Mouse (Mus musculus): ENCODE measurements at regions not wholly inside any gene's neighbourhood (a gene's known extent, or its start where the extent isn't known, plus 50 kb on each side); places are given as distances from the start of the nearest gene placed in this dataset.
A peak's percentile ranks its signal among the peaks of the same experiment; 100 is the strongest.

DNA sequence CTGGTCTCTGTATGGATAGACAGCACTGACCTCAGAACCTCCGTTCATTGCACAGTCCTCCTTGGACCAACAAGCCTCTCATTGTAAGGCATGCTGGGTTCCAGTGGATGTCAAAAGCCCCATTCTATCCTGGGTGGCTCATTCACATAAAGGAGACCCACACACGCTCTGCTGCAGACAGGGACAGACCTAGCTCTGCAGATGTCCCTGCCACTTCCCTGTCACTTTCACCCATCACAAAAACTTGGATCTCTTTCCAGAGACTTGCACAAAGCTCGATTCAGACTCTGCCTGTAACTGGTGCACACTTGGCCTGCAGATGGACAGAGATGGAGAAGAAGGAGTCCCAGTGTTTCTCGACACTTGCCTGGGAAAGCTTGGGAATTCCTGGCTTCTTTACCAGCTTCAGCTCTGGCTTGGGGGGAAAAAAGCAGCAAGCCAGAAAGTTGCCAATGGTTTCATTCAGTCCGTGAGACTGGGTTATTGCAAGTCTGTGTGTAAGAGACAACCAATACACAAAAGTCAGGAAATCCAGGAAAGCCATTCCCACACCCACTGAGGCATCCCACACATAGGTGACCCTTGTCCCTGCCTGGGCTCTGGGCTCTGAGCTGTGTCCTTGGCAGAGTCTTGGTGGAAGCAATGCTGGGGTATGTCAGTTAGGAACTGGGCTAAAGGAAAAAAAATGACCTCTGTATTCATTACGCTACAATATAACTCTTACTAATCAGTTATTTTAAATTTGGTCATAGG, 136.1 kb upstream of the Car8 start:
- DNase-seq (ENCODE audit: low spot score in 2 of 2), result no peak

DNA sequence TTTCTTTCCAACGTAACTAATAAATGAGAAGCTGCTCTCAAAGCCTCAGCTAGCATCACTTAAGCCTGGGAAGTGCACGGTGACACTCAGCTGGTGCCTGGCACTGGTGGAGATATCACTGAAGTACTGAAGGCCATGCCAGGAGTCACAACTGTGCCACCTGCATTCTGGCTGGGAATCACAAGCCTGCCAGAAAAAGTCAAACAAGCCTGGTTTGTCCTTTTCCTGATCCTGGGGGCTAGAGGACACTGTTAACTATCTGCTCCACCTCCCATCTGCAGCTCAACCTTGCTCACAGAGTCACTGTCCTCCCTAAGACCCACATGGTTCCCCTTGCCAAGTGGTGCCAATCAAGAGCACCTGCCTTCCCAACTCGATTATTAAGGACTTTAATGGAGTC, 135.2 kb upstream of the Car8 start:
- DNase-seq (ENCODE audit: low spot score in 2 of 2), result no peak

DNA sequence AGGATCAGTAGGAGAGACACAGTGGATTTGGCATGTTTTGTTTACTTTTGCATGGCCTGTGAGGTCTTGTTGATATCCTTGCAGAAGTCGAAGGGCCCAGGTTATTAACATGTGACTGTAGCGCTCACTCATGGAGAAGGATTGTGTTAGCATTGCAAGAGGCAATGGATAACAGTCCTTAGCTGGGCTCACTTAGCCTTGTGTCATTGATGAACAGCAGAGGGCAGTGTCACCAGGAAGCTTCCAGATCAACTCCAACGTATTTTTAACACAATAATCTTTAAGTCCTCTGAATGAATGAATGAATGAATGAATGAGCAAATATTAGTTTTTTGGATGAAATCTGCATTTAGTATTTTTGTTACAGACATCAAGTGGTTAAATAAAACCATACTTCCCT, 133.2 kb upstream of the Car8 start:
- DNase-seq (ENCODE audit: low spot score in 2 of 2), result no peak

DNA sequence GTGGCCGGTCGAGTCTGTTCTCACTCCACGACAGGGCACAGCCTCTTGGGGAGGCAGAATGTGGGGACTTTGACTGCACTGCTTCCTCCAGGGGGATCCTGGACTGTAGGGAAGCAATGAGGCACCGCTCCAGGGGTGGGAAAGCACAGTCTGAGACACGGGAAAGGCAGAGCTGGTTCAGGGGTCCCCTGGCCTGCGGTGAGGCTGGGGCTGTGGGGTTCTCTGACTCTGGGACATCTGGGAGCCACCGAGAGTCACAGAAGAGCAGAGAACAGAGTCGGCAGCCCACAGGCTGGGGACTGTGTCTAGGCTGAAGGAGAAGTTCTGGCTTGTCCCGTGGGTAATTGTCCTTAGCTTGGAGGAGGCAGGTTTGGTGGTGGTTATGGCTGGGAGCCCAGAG, 131.9 kb upstream of the Car8 start:
- DNase-seq (ENCODE audit: low spot score in 2 of 2), result no peak

DNA sequence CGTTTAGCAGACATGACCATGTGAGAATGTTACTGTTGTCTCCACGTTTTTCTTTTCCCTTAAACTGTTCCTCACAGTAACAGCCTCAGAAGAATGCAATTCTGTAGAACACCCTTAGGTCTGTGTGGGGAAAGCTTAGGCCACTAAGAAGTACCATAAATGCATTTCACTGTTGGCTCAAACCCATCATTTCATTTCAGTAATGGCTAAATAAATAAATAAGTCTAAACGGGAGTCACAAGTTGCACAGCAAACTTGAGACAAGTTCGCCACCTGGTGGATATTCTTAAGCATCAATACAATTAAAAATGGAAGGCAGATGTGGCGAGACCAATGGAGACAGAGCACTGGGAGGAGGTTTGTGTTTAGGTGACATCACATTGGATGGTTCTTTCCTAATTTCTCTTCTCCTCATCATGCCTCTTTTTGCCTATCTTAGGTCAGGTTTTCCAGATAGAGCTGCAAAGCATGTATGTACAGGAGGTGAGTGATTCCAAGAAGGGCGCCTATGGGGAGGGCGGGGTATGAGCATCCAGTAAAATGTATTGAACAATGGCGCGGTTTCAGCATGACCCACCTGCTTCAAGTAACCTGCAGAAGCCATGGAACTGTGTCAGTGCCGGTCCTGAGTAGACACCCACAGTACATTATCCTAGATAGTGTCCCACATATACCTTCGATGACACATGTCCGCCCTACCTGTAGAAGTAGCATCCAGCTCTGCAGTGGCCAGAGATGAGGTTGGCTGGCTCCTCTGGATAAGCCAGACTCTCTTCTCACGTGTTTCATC, 128.8 kb upstream of the Car8 start:
- peak in 1 of 2 experiments; percentile 22 for DNase-seq (ENCODE audit: low spot score in 2 of 2)

DNA sequence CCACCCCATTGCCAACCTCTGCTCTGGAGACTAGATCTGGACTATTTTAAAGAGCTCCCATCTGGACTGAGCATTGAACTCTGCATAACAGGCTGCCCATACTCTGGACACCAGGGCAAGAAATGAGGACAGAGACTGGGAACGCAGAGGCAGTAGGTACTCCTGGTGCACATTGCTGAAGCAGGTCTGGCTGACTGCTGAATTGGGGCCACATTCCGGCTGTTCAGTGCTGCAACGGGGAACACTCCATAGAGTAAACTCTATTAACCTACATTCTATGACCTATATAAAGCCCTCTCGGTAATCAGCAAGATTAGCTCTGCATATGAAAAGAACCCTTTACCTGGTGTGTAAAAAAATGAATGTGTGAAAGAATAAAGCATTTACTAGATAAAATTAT, 128.1 kb upstream of the Car8 start:
- no peak for DNase-seq (ENCODE audit: low spot score in 2 of 2)

DNA sequence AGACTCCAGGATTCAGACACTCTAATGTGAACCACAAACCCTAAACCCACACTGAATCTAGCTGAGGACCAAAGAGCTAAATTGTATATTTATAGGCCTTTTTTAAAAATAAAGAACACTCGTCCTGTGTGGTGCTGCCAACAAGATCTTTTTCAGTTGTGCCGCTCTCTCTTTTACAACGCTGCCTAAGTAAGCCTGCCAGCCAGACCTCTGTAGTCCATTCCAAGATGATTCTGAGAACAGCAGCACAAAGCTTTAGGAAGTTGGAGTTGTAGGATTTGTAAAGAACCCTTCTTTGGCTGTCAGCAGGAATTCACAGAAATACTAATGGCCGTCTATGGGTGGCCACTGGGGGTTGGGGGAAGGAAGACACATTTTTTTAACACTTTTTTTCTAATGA, 123.6 kb upstream of the Car8 start:
- DNase-seq (ENCODE audit: low spot score in 2 of 2), result no peak

DNA sequence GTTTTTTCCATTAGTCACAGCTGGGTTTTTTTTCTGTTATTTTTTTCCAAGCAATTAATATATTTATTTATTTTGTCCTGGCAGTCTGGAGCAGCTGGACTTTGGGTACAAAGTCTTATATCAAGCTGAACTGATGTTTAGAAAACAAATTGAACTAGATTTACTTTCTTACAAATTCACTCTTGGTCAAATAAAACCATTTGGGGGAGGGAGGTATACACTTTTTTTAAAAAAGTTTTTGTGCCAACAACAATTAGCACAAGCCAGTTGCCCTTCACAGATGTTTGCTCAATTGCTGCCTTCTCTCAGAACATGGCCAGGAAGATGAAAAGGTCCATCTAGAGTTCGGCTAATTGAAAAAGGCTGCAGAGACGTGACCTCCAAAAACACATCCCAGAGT, 123.1 kb upstream of the Car8 start:
- no peak for DNase-seq (ENCODE audit: low spot score in 2 of 2)

DNA sequence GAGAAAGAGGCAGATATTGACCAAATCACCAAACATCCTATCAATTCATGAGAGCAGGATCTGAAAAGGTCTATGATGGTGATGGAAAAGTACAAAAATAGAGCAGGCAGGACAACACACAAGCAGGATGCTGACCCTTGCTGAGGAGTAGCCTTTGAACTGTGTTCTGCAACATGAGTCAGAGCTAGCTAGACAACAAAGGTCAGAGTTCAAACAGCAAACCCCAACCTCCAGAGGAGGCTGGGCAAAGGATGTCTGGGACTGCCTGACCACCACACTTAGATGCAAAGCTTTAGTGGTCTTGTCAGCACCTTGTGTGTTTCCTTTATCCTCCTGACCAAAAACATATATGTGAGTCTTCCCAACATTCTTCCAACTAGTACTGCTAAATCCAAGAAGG, 122.5 kb upstream of the Car8 start:
- no peak for DNase-seq (ENCODE audit: low spot score in 2 of 2)

DNA sequence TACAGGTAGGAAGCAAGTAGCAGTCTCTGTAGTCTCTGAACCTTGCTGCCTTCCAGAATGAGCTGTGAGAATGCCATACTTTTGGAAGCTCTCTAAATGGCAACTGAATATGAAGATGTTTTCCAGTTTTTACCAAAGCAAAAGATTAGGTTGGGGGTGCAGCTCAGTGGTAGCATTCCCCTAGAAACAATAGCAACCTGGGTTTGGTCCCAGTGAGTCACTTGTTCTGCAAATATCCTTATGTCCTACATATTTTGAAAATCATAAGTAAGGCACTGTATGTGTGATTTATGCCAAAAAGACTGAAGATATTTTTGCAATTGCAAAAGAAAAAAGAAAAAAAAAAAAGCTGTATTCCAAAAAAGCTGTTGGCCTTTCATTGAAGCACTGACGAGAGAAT, 118.6 kb upstream of the Car8 start:
- no peak for DNase-seq (ENCODE audit: low spot score in 2 of 2)

DNA sequence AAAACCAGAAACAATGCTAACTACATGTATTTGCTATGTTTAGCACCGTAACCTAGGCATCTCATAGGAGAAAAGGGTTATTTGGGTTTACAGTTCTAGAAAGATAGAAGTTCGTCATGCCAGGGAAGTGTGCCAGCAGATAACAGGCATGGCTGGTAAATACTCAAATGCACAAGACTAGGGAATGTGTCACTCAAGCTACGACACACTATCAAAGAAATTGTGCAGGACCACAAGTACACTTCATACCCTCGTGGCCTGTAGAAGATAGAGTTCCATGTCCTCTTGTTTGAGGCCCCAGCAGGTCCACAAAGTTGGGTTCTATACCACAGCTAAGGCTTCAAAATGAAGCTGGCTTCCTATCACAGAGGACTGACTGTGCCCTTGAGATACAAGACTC, 103.1 kb upstream of the Car8 start:
- no peak for DNase-seq (ENCODE audit: low spot score in 2 of 2)

DNA sequence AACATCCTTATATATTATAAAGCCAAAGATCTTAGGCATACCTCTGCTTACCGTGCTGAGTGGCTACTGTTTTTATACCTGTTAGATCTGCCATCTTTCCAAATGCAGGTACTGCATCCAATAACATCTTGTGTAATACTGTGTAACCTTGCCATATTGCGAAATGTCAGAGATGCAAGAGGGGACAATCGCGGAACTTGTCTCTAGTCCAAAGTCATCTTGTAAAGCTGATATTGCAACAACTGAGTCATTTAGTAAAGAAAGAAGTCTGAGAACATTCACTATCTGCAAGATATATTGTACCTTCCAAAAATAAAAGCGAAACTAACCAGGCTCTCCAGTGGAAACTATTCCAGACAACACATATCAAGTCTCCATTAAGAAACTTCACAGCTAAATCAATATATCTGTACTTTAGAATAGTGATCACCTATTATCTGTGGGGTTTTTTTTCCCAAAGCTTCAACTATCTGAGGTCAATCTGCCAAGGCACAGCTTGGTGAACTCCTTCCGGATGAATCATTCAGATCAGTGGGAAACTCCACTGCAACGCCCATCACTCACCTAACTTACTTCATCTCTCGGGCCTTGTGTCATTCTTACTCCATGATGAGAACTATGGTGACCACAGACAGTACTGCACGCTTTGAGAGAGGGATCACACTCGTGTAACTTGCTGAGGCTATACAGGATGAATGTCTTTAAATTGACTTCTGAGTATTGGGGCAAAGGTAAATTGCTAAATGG, 70.6 kb upstream of the Car8 start:
- DNase-seq (ENCODE audit: low spot score in 2 of 2), result no peak

DNA sequence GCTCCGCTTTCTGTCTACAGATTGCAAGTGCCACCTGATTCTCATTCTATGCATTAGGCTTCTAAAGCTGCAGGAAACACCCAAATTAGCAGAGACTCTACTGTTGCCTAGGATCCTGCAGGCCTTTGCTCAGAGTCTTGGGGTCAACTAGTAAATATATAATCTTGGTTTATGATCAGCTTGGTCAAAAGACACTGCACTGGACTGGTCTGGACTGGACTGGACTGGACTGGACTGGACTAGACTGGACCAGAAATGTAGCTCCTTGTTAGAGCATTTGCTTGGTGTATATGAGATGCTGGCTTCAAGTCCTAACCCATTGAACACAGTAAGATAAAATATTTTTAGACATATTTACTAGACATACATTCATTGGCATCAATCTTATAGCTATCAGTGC, 53.7 kb upstream of the Car8 start:
- no peak for DNase-seq (ENCODE audit: low spot score in 2 of 2)

DNA sequence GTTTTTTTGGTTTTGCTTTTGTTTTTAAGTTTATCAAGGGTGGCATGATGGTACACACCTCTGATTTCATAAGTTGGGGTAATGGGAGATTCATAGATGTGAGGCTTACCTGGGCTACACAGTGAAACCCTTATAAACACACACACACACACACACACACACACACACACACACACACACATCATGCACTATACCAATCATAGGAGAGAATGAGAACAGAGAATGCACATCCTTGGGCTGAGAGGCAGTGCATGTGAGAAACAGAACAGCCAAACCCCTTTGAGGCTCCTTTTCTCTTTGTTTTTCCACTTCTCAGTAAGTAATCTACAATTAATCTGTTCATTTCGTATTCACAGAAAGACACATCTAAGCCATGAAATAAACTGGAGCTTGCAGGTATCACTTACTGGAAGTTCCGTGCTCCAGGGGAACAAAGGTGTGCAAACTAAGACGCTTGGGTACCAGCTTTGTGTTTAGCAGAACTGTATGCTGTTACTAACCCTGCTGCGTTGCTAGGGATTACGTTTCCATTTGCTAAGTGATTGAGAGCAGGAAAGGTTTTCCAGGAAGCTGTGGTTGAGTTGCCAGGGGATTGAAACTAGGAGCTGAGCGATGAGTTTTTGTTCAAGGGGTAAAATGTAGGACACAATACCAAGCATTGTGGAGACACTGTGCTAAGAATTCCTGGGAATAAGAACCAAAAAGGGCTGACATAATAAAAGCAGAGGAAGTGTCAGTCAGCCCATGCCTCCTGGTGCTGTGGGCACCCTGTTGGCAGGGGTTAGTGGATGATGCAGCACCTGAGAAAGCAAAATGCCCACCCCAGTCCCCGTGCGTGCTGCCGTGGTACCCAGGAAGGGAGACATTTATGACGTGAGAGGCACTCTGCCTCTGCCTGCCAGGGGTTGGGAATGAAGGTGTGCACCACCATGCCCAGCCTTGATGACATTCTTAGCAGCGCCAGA, 53.0 kb upstream of the Car8 start:
- no peak for DNase-seq (ENCODE audit: low spot score in 2 of 2)

DNA sequence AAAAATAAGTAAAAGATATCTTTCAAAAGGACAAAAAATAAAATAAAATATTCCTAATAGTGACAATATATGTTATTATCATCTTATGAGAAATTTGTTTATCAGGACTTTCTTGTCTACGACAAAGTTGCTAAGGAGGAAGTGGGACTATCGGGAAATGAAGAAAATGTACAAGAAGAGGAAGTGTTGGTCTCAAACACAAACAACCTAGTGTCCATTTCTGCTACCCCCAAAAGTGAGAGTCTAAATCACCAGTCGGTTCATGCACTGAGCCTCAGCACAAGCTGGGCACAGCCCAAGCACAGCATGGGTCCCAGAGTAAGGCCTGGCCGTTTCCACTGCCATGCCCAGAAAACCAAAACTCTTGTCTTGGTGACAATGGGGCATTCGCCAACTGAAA, 51.1 kb upstream of the Car8 start:
- no peak for DNase-seq (ENCODE audit: low spot score in 2 of 2)
